Mouse (Mus musculus) erythroblast, embryonic 14.5 days (primary cell): Measurements from ENCODE around the gene Ifna5.

Experiments
- GATA1 ChIP-seq: IDR thresholded peaks from 2 replicates; pipeline ENCODE4 v1.6.1; 2012; ENCODE audit warnings: low read length, inconsistent platforms, mixed read lengths
- TAL1 ChIP-seq: IDR thresholded peaks from 3 replicates; pipeline ENCODE4 v1.6.1; 2012; ENCODE audit warnings: low read length, inconsistent platforms, mixed read lengths

DNA sequence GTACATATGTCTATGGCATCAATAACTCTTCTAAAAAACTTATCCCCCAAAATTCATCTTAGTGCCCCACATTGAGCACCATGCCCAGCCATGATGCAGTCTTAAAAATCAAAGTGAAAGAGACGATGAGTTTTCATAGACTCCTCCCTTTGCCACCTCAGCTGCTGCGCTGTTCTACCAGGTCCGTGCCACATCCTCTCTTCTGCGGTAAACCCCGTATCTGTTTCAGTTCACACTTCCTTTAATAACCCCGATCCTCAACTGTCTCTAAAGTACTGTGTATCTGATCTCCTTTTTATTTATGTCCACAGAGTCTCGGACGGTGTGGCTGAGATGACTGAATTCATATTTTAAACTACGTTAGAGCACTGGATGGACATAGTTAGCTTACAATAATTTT lies 29.3 kb downstream of the Ifna5 start:
- no peak for TF ChIP-seq GATA1
- TF ChIP-seq TAL1, result no peak
